Mouse (Mus musculus) heart, embryonic 16.5 days (tissue): ENCODE measurements around the gene Cpeb1. TPM values are rescaled to one million over a fixed set of nuclear protein-coding genes. Genes with fewer than 3 reads are reported as not detected.

Experiments
- ATAC-seq: fragments of 200-750 bp; cut with Nextera tagmentation; replicated peaks from 2 replicates; pipeline ENCODE4 v1.8.0; 2017; ENCODE audit warnings: moderate number of reproducible peaks; ENCODE audit not compliant: insufficient read depth, low FRiP score; ENCODE audit errors: extremely low read depth
- H3K27ac ChIP-seq: fragments of 300-500 bp; sonication (generic); 2 replicates; pipeline ENCODE4 v1.5.1; 2014; ENCODE audit warnings: mild to moderate bottlenecking, low read length, control low read depth, moderate library complexity
- H3K27me3 ChIP-seq: fragments of 300-500 bp; sonication (generic); 2 replicates; pipeline ENCODE4 v1.6.1; 2014; ENCODE audit warnings: low read length, mixed read lengths; ENCODE audit not compliant: control insufficient read depth, insufficient read depth
- H3K36me3 ChIP-seq: fragments of 300-500 bp; sonication (generic); 2 replicates; pipeline ENCODE4 v1.6.1; 2014; ENCODE audit not compliant: control insufficient read depth, insufficient read depth
- H3K4me1 ChIP-seq: fragments of 300-500 bp; sonication (generic); 2 replicates; pipeline ENCODE4 v1.6.1; 2014; ENCODE audit warnings: low read length, mixed read lengths; ENCODE audit not compliant: control insufficient read depth, insufficient read depth
- H3K4me2 ChIP-seq: fragments of 300-500 bp; sonication (generic); 2 replicates; pipeline ENCODE4 v1.6.1; 2014; ENCODE audit warnings: low read depth, mild to moderate bottlenecking, control low read depth, low read length
- H3K4me3 ChIP-seq: fragments of 300-500 bp; sonication (generic); 2 replicates; pipeline ENCODE4 v1.5.1; 2014; ENCODE audit warnings: mild to moderate bottlenecking, control low read depth, low read length
- H3K9ac ChIP-seq: fragments of 300-500 bp; sonication (generic); 2 replicates; pipeline ENCODE4 v1.6.1; 2014; ENCODE audit warnings: low read length, control low read depth
- H3K9me3 ChIP-seq: fragments of 300-500 bp; sonication (generic); replicated peaks from 2 replicates; pipeline ENCODE4 v1.6.1; 2016; ENCODE audit warnings: low read length; ENCODE audit not compliant: control insufficient read depth
- WGBS: fragments of 180-500 bp; shearing (Covaris S2); extraction: QIAGEN DNeasy Blood & Tissue Kit; methylation state at CpG from one replicate; pipeline ENCODE4 v1.1.7; 2014; 5-methylcytosine and 5-hydroxymethylcytosine counted together
- polyA plus RNA-seq: library from polyadenylated mRNA; unstranded; fragments of >200 nt; fragmentation: Nextera tagmentation; extraction: Ambion mirVana; gene quantifications from 2 replicates; pipeline ENCODE4 v1.2.1, GENCODE M21; 2015

The Cpeb1 gene
- polyA plus RNA-seq, 1 experiment from 2014 or later: 5.0 TPM

- H3K4me1 ChIP-seq: peaks cover 4% of the 10 kb centered on the region
- ATAC-seq: no peak
- no peak overlapping the region for H3K27ac ChIP-seq
- H3K36me3 ChIP-seq: no peaks in the 10 kb centered on the region; the same call in 1 of the 2 replicates
- no peak overlapping the region for H3K4me3 ChIP-seq
- WGBS: 74% methylated on average over 6 of the region's 6 CpGs
- no peak overlapping the region for H3K4me2 ChIP-seq
- no peaks in the 10 kb centered on the region for H3K9me3 ChIP-seq
- no peak overlapping the region for H3K9ac ChIP-seq
- no peaks in the 10 kb centered on the region for H3K27me3 ChIP-seq
Observed at GRCm38 (mm10) chr7:81326859-81327258, 128.4 kb downstream of the Cpeb1 start.

DNA sequence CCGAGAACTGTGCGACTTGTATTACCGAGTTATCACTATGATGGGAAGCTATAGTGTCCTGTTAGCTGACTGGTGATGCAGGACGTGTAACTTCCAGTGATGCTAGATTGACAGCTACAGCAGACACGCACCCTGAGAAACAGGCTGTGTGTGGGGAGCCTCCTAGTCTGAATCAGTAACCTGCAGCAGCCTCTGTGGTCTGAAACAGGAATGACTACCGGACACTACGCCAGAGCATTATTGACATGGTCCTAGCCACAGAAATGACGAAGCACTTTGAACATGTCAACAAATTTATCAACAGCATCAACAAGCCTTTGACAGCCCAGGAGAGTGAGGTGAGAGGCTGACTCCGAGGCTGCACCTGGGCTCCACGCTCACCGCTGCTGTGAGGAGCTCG is 129.2 kb downstream of the Cpeb1 start:
- no peak for ATAC-seq
- Histone ChIP-seq H3K9me3 (no peaks in the 10 kb centered on the region), H3K27ac (no peak overlapping the region), H3K4me1 (no peaks in the 10 kb centered on the region), H3K9ac (no peak overlapping the region), H3K27me3 (no peaks in the 10 kb centered on the region), H3K36me3 (no peaks in the 10 kb centered on the region; the same call in 1 of the 2 replicates), H3K4me2 (no peak overlapping the region), H3K4me3 (no peak overlapping the region)
- WGBS: 76% methylated on average over 12 of the region's 12 CpGs

- Histone ChIP-seq H3K27me3 (no peaks in the 10 kb centered on the region), H3K4me3 (no peak overlapping the region), H3K4me1 (no peaks in the 10 kb centered on the region), H3K36me3 (0 out of 2 replicates have a peak, but pooled peaks cover 2% of the 10 kb centered on the region), H3K9me3 (no peaks in the 10 kb centered on the region), H3K27ac (no peak overlapping the region), H3K9ac (no peak overlapping the region), H3K4me2 (no peak overlapping the region)
- ATAC-seq: no peak
- WGBS: 73% methylated on average over 5 of the region's 5 CpGs
Observed at GRCm38 (mm10) chr7:81321776-81322175, 133.5 kb downstream of the Cpeb1 start.

GRCm38 (mm10) chr7:81319749-81320148 is 135.5 kb downstream of the Cpeb1 start:
- H3K36me3 ChIP-seq: 0 out of 2 replicates have a peak, but pooled peaks cover 2% of the 10 kb centered on the region
- H3K27ac ChIP-seq: no peak overlapping the region
- ATAC-seq: no peak
- no peak overlapping the region for H3K9ac ChIP-seq
- H3K4me2 ChIP-seq: no peak overlapping the region
- no peak overlapping the region for H3K4me3 ChIP-seq
- no peaks in the 10 kb centered on the region for H3K27me3 ChIP-seq
- no peaks in the 10 kb centered on the region for H3K9me3 ChIP-seq
- WGBS: 78% methylated on average over 6 of the region's 6 CpGs
- no peaks in the 10 kb centered on the region for H3K4me1 ChIP-seq

GRCm38 (mm10) chr7:81315583-81315982 is 139.7 kb downstream of the Cpeb1 start:
- ATAC-seq: no peak
- no peaks in the 10 kb centered on the region for H3K27me3 ChIP-seq
- no peak overlapping the region for H3K27ac ChIP-seq
- no peak overlapping the region for H3K9ac ChIP-seq
- WGBS: 63% methylated on average over 8 of the region's 8 CpGs
- H3K4me1 ChIP-seq: no peaks in the 10 kb centered on the region
- H3K36me3 ChIP-seq: 0 out of 2 replicates have a peak, but pooled peaks cover 2% of the 10 kb centered on the region
- no peaks in the 10 kb centered on the region for H3K9me3 ChIP-seq
- no peak overlapping the region for H3K4me3 ChIP-seq
- no peak overlapping the region for H3K4me2 ChIP-seq

GRCm38 (mm10) chr7:81311581-81311980 is 143.7 kb downstream of the Cpeb1 start:
- no peak overlapping the region for H3K4me3 ChIP-seq
- H3K9ac ChIP-seq: no peak overlapping the region
- H3K9me3 ChIP-seq: no peaks in the 10 kb centered on the region
- H3K27me3 ChIP-seq: no peaks in the 10 kb centered on the region
- no peak overlapping the region for H3K4me2 ChIP-seq
- H3K27ac ChIP-seq: no peak overlapping the region
- no peaks in the 10 kb centered on the region for H3K4me1 ChIP-seq
- ATAC-seq: no peak
- H3K36me3 ChIP-seq: no peaks in the 10 kb centered on the region

DNA sequence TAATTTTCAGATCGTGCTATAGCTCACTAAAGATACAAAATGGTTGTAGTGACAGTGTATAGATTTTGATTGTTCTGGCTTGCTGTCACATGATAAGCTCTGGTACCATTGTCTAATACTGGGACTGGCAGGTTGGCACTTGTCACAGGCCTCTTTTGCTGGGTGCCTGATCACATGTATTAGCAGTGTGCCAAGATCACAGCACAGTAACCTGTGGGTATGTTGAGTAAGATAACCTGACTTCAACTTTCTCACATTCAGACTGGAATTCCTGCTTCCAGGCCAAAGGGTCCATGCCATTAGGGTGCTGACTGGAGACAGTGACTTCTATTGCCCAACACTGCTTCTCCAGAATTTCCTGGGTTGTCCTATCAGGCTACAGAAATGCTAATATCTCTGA is 144.1 kb downstream of the Cpeb1 start:
- ATAC-seq: no peak
- no peak overlapping the region for H3K4me3 ChIP-seq
- WGBS: 79% methylated on average over 1 of the region's 1 CpGs
- no peaks in the 10 kb centered on the region for H3K36me3 ChIP-seq
- no peak overlapping the region for H3K4me2 ChIP-seq
- no peak overlapping the region for H3K9ac ChIP-seq
- H3K27ac ChIP-seq: no peak overlapping the region
- H3K9me3 ChIP-seq: no peaks in the 10 kb centered on the region
- H3K27me3 ChIP-seq: no peaks in the 10 kb centered on the region
- H3K4me1 ChIP-seq: no peaks in the 10 kb centered on the region

GRCm38 (mm10) chr7:81309247-81309646 is 146.0 kb downstream of the Cpeb1 start:
- Histone ChIP-seq H3K4me3 (no peak overlapping the region), H3K9me3 (no peaks in the 10 kb centered on the region), H3K36me3 (no peaks in the 10 kb centered on the region), H3K27me3 (no peaks in the 10 kb centered on the region), H3K27ac (no peak overlapping the region), H3K4me1 (no peaks in the 10 kb centered on the region), H3K4me2 (no peak overlapping the region), H3K9ac (no peak overlapping the region)
- no peak for ATAC-seq
- 65% methylated on average over 6 of the region's 6 CpGs for WGBS

DNA sequence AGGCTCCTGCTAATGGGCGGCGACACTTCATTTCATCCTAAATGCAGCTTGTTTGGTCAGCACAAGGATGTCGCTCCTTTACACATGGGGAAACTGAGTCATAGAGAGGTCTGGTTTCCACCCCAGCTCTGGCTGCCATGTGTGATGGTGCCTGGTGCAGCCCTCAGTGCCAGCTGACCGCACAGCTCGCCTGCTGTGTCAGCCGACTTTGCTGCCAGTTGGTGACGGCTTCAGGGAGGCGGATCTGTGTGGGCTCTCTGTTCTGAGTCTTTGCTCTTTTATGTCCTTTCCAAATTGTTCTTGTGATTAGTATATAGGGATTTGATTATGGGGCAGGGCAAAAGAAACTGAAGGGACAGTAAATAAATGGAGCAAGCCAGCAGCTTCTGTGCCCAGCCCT is 147.5 kb downstream of the Cpeb1 start:
- no peaks in the 10 kb centered on the region for H3K4me1 ChIP-seq
- 81% methylated on average over 8 of the region's 8 CpGs for WGBS
- H3K27ac ChIP-seq: no peak overlapping the region
- H3K4me3 ChIP-seq: no peak overlapping the region
- H3K36me3 ChIP-seq: no peaks in the 10 kb centered on the region
- H3K9me3 ChIP-seq: no peaks in the 10 kb centered on the region
- H3K27me3 ChIP-seq: no peaks in the 10 kb centered on the region
- H3K9ac ChIP-seq: no peak overlapping the region
- no peak for ATAC-seq
- H3K4me2 ChIP-seq: no peak overlapping the region

GRCm38 (mm10) chr7:81304675-81305074 is 150.6 kb downstream of the Cpeb1 start:
- H3K9ac ChIP-seq: no peak overlapping the region

More at GRCm38 (mm10) chr7:81304675-81305074, 150.6 kb downstream of the Cpeb1 start:
- Histone ChIP-seq H3K27me3 (no peaks in the 10 kb centered on the region), H3K36me3 (no peaks in the 10 kb centered on the region), H3K4me1 (no peaks in the 10 kb centered on the region), H3K4me3 (no peak overlapping the region), H3K27ac (no peak overlapping the region), H3K4me2 (no peak overlapping the region), H3K9me3 (no peaks in the 10 kb centered on the region)
- WGBS: 88% methylated on average over 5 of the region's 5 CpGs
- no peak for ATAC-seq
